Mouse (Mus musculus): ENCODE results near the gene Kcnh2.

DNA sequence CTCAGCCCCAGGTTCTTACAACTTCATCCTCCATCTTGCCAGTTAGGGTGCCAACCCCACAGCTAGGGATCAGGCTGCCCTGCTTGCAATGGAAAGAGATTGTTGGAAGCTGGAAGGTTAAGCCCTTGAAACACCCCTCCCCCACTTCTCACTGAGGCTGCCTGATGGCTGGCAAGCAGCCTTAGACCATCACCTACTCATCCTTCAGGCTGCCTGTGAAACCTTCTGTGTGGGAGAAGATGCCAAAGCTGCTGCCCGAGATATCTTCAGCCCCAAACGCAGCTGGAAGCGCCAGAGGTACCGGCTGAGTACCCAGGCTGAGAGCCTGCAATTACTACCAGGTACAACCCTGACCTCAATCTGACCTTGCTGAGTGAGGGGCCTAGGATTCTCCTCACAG is 28.1 kb upstream of the Kcnh2 start:
- TF ChIP-seq CTCF (conservative IDR thresholded peaks at IDR 0.05; ENCODE audit: low read length) (no peak), NANOG (IDR thresholded peaks at IDR 0.05; ENCODE audit: borderline replicate concordance, low read length) (no peak), POU5F1 (IDR thresholded peaks at IDR 0.05; ENCODE audit: borderline replicate concordance, low read length) (no peak)

All from E14TG2a.4 (cell line).